Mouse (Mus musculus): ENCODE results near the gene 4933427I04Rik. TPM values are rescaled to one million over a fixed set of nuclear protein-coding genes. Genes with fewer than 3 reads are reported as not detected.

Gene 4933427I04Rik
- polyA plus RNA-seq, 1 experiment from 2014 or later: not detected

DNA sequence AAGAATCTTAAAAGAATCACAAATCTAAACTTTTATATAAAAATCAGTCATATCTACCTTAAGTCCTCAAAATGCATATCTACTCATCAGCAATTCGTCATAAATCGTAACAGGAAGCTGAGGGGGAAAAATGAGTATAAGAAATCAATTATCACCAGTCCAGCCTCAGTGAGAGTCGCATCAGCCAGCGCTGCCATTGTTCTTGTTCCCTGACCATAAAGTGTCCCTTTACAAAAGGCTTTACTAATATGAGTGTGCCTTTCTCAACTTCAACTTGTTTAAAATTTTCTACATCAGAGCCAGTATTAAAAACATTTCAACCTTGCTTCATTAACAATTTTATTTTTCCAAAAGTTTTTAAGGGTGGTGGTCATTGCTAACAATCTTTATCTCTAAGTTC, 2.6 kb upstream of the 4933427I04Rik start:
- no peak for ATAC-seq
- H3K9ac ChIP-seq (replicated peaks): no peak overlapping the region
- TF ChIP-seq CTCF (IDR thresholded peaks at IDR 0.05; ENCODE audit: low read depth): no peak
- TF ChIP-seq EP300 (IDR thresholded peaks at IDR 0.05; ENCODE audit: low read depth): no peak
- H3K27ac ChIP-seq (ENCODE audit: low read depth): no peak overlapping the region
- no peaks in the 10 kb centered on the region for H3K4me1 ChIP-seq (ENCODE audit: insufficient read depth)
- H3K4me2 ChIP-seq (ENCODE audit: low read depth, low read length): no peak overlapping the region
- H3K9me3 ChIP-seq (ENCODE audit: low read length): no peaks in the 10 kb centered on the region
- no peaks in the 10 kb centered on the region for H3K36me3 ChIP-seq (replicated peaks; ENCODE audit: insufficient read depth, low read length)
- no peak overlapping the region for H3K4me3 ChIP-seq (ENCODE audit: low read depth, low read length)
- H3K27me3 ChIP-seq (ENCODE audit: insufficient read depth, low read length): no peaks in the 10 kb centered on the region
- 64% methylated on average over 4 of the region's 4 CpGs for WGBS (ENCODE audit: insufficient replicate concordance)
- DNase-seq: no peak

DNA sequence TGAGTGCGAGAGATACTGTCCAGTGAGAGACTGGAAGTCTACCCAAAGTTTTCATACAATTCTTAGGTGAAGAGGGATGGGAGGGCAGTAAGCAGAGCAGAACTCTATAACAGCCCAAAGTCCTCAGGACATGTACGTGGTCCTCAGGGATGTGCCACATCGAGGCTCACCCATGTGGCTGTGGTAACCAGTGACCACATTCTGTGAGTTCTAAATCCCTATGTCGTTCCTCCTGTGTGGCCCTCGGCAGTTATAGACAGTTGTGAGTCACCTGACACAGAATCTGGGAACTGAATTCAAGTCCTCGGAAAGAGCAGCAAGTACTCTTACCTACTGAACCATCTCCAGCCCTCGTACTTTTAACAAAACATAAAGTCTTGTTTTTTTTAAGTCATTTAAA, 1.4 kb upstream of the 4933427I04Rik start:
- Histone ChIP-seq H3K27ac (ENCODE audit: low read depth) (no peak overlapping the region), H3K4me3 (ENCODE audit: low read depth, low read length) (no peak overlapping the region), H3K4me1 (ENCODE audit: insufficient read depth) (no peaks in the 10 kb centered on the region), H3K9ac (replicated peaks) (no peak overlapping the region), H3K9me3 (ENCODE audit: low read length) (no peaks in the 10 kb centered on the region), H3K27me3 (ENCODE audit: insufficient read depth, low read length) (no peaks in the 10 kb centered on the region), H3K4me2 (ENCODE audit: low read depth, low read length) (no peak overlapping the region), H3K36me3 (replicated peaks; ENCODE audit: insufficient read depth, low read length) (no peaks in the 10 kb centered on the region)
- 75% methylated on average over 7 of the region's 7 CpGs for WGBS (ENCODE audit: insufficient replicate concordance)
- TF ChIP-seq CTCF (IDR thresholded peaks at IDR 0.05; ENCODE audit: low read depth) (no peak), EP300 (IDR thresholded peaks at IDR 0.05; ENCODE audit: low read depth) (no peak)
- ATAC-seq (no peak), DNase-seq (no peak)

DNA sequence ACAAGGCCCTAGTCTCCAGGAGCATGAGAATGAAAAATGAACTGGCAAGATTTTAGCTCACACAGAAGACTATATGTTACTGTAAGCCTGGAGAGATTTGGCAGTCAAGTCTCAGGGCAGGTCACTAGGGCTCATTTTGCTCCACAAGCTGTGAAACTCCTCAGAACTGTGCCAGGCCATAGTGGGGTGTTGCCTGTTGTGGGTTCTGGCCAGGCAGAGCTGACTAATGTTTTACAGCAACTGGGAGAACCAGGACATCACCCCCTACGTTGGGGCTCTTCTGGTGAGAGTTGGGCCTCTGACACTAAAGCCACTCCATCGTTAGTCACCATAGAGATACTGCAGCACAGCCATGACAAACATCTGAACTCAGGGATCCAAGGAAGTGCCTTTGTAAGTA, 324 bp downstream of the 4933427I04Rik start:
- no peak overlapping the region for H3K27ac ChIP-seq (ENCODE audit: low read depth)
- TF ChIP-seq EP300 (IDR thresholded peaks at IDR 0.05; ENCODE audit: low read depth): no peak
- no peak for TF ChIP-seq CTCF (IDR thresholded peaks at IDR 0.05; ENCODE audit: low read depth)
- DNase-seq (no peak), ATAC-seq (no peak)
- whole genome bisulfite sequencing (ENCODE audit: insufficient replicate concordance): 49% methylated on average over 2 of the region's 2 CpGs
- H3K9me3 ChIP-seq (ENCODE audit: low read length): no peaks in the 10 kb centered on the region
- H3K4me1 ChIP-seq (ENCODE audit: insufficient read depth): no peaks in the 10 kb centered on the region
- no peaks in the 10 kb centered on the region for H3K36me3 ChIP-seq (replicated peaks; ENCODE audit: insufficient read depth, low read length)
- no peak overlapping the region for H3K9ac ChIP-seq (replicated peaks)
- H3K4me2 ChIP-seq (ENCODE audit: low read depth, low read length): no peak overlapping the region
- no peaks in the 10 kb centered on the region for H3K27me3 ChIP-seq (ENCODE audit: insufficient read depth, low read length)
- no peak overlapping the region for H3K4me3 ChIP-seq (ENCODE audit: low read depth, low read length)

DNA sequence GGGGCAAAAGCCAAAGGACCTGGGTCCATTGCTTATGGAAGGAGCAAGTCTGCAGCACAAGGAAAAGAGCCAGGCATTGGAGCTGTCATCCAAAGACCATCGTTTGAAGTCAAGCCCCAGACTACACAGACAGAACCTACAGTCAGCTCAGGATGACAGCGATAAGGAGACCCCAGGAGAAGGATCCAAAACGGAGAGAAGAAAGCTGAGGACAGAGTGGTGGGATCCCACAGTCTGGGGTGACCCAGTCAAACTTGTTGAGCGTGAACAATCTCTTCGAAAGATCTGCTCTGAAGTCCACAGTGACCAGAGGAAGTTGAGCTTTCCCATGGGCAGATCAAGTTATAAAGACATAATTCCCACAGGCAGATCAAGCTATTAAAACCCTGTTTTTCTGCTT, 1.1 kb downstream of the 4933427I04Rik start:
- H3K27ac ChIP-seq (ENCODE audit: low read depth): no peak overlapping the region
- H3K9ac ChIP-seq (replicated peaks): no peak overlapping the region
- no peak for ATAC-seq
- no peaks in the 10 kb centered on the region for H3K4me1 ChIP-seq (ENCODE audit: insufficient read depth)
- TF ChIP-seq EP300 (IDR thresholded peaks at IDR 0.05; ENCODE audit: low read depth) (no peak), CTCF (IDR thresholded peaks at IDR 0.05; ENCODE audit: low read depth) (no peak)
- no peaks in the 10 kb centered on the region for H3K9me3 ChIP-seq (ENCODE audit: low read length)
- H3K4me3 ChIP-seq (ENCODE audit: low read depth, low read length): no peak overlapping the region
- no peaks in the 10 kb centered on the region for H3K36me3 ChIP-seq (replicated peaks; ENCODE audit: insufficient read depth, low read length)
- 65% methylated on average over 5 of the region's 5 CpGs for WGBS (ENCODE audit: insufficient replicate concordance)
- no peaks in the 10 kb centered on the region for H3K27me3 ChIP-seq (ENCODE audit: insufficient read depth, low read length)
- H3K4me2 ChIP-seq (ENCODE audit: low read depth, low read length): no peak overlapping the region
- no peak for DNase-seq

DNA sequence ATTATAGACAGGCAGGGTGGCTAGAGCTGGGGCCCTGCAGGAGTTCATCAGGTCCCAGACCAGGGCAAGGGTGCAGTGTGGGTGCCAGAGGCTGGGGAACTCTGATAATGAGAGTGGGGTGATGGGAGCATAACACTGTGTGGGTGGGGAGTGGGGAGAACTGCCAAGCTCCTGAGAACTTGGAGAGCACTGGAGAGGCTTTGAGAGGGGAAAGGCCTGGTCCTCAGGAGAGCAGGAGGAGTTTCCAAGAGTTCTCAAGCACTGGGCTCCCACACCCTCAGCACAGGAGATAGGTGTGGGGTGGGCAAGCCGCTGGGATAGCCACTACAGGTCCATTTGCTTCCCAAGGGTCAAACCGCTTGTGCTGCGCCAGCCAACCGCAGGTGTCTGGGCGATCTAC, 34.2 kb downstream of the 4933427I04Rik start:
- TF ChIP-seq CTCF (IDR thresholded peaks at IDR 0.05; ENCODE audit: low read depth): no peak
- TF ChIP-seq EP300 (IDR thresholded peaks at IDR 0.05; ENCODE audit: low read depth): no peak
- H3K4me2 ChIP-seq (ENCODE audit: low read depth, low read length): no peak overlapping the region
- no peak overlapping the region for H3K27ac ChIP-seq (ENCODE audit: low read depth)
- DNase-seq: no peak
- H3K27me3 ChIP-seq (ENCODE audit: insufficient read depth, low read length): no peaks in the 10 kb centered on the region
- no peak overlapping the region for H3K9ac ChIP-seq (replicated peaks)
- H3K9me3 ChIP-seq (ENCODE audit: low read length): no peaks in the 10 kb centered on the region
- no peaks in the 10 kb centered on the region for H3K4me1 ChIP-seq (ENCODE audit: insufficient read depth)
- 81% methylated on average over 5 of the region's 5 CpGs for WGBS (ENCODE audit: insufficient replicate concordance)
- ATAC-seq: no peak
- H3K4me3 ChIP-seq (ENCODE audit: low read depth, low read length): no peak overlapping the region
- H3K36me3 ChIP-seq (replicated peaks; ENCODE audit: insufficient read depth, low read length): no peaks in the 10 kb centered on the region

DNA sequence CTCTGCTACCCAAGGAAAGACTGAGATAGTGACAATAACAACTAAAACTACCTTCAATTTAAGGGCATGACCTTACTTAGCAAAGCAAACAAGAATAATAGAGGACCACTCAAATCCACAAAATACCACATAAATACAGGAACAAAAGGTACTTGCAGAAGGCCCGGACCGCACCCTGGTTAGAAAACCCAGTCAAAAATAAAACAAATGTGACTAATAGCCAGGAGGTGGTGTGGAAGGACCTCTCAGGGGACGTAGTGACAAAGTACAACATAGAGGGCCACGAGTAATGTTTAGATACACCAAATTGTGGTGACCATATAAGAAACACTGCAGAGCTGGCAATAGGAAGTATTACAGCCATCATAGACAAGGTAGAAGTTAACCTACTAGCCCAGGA, 34.8 kb downstream of the 4933427I04Rik start:
- DNase-seq: no peak
- Histone ChIP-seq H3K4me2 (ENCODE audit: low read depth, low read length) (no peak overlapping the region), H3K9me3 (ENCODE audit: low read length) (no peaks in the 10 kb centered on the region), H3K4me3 (ENCODE audit: low read depth, low read length) (no peak overlapping the region), H3K4me1 (ENCODE audit: insufficient read depth) (no peaks in the 10 kb centered on the region), H3K9ac (replicated peaks) (no peak overlapping the region), H3K36me3 (replicated peaks; ENCODE audit: insufficient read depth, low read length) (no peaks in the 10 kb centered on the region), H3K27ac (ENCODE audit: low read depth) (no peak overlapping the region), H3K27me3 (ENCODE audit: insufficient read depth, low read length) (no peaks in the 10 kb centered on the region)
- no peak for TF ChIP-seq CTCF (IDR thresholded peaks at IDR 0.05; ENCODE audit: low read depth)
- no peak for TF ChIP-seq EP300 (IDR thresholded peaks at IDR 0.05; ENCODE audit: low read depth)
- ATAC-seq: no peak
- 74% methylated on average over 4 of the region's 4 CpGs for WGBS (ENCODE audit: insufficient replicate concordance)

DNA sequence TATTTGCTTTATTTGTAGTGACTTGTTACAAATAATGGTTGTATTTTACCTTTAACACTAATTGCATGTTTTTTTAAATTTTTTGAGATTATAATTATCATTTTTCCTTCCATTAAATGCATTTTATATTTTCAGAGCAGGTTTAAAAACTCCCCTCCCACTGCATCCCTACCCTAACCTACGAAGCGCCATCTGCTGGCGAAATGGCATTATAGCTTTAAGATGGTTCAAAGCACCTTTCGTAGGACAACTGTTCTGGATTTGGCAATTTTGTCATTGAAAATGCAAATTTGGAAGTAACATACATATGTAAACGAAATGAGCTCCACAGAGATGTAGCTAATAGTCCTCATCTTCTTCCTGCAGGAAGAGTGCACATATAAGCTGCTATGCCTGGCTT, 39.2 kb downstream of the 4933427I04Rik start:
- H3K27ac ChIP-seq (ENCODE audit: low read depth): no peak overlapping the region
- H3K9me3 ChIP-seq (ENCODE audit: low read length): no peaks in the 10 kb centered on the region
- H3K27me3 ChIP-seq (ENCODE audit: insufficient read depth, low read length): no peaks in the 10 kb centered on the region
- no peaks in the 10 kb centered on the region for H3K36me3 ChIP-seq (replicated peaks; ENCODE audit: insufficient read depth, low read length)
- H3K4me1 ChIP-seq (ENCODE audit: insufficient read depth): no peaks in the 10 kb centered on the region; the same call in 1 of the 2 replicates
- no peak overlapping the region for H3K9ac ChIP-seq (replicated peaks)
- DNase-seq (peak; percentile 50), ATAC-seq (no peak)
- 12% methylated on average over 5 of the region's 5 CpGs for WGBS (ENCODE audit: insufficient replicate concordance)
- TF ChIP-seq EP300 (IDR thresholded peaks at IDR 0.05; ENCODE audit: low read depth) (no peak), CTCF (IDR thresholded peaks at IDR 0.05; ENCODE audit: low read depth) (peak; percentile 85)
- H3K4me3 ChIP-seq (ENCODE audit: low read depth, low read length): no peak overlapping the region
- no peak overlapping the region for H3K4me2 ChIP-seq (ENCODE audit: low read depth, low read length)
